Mouse (Mus musculus) heart, postnatal 0 days (tissue): ENCODE measurements around the gene Ank2. TPM values are rescaled to one million over a fixed set of nuclear protein-coding genes. Genes with fewer than 3 reads are reported as not detected.

Source experiments
- ATAC-seq: fragments of 200-750 bp; cut with Nextera tagmentation; 2 replicates; pipeline ENCODE4 v1.8.0; 2017; ENCODE audit warnings: low read depth, moderate number of reproducible peaks, moderate library complexity; ENCODE audit not compliant: insufficient read depth
- DNase-seq: peaks from one replicate; pipeline ENCODE4 v3.0.0-alpha.2; 2016; ENCODE audit warnings: low spot score
- H3K27ac ChIP-seq: fragments of 300-500 bp; sonication (generic); 2 replicates; pipeline ENCODE4 v1.5.1; 2014; ENCODE audit warnings: low read depth, mild to moderate bottlenecking
- H3K27me3 ChIP-seq: fragments of 300-500 bp; sonication (generic); 2 replicates; pipeline ENCODE4 v1.6.1; 2014; ENCODE audit warnings: low read length, mixed read lengths; ENCODE audit not compliant: control insufficient read depth, insufficient read depth
- H3K36me3 ChIP-seq: fragments of 300-500 bp; sonication (generic); replicated peaks from 2 replicates; pipeline ENCODE4 v1.6.1; 2014; ENCODE audit warnings: low read length, mixed read lengths; ENCODE audit not compliant: control insufficient read depth, insufficient read depth
- H3K4me1 ChIP-seq: fragments of 300-500 bp; sonication (generic); 2 replicates; pipeline ENCODE4 v1.6.1; 2014; ENCODE audit warnings: antibody characterized with exemption; ENCODE audit not compliant: control insufficient read depth, insufficient read depth
- H3K4me2 ChIP-seq: fragments of 300-500 bp; sonication (generic); 2 replicates; pipeline ENCODE4 v1.6.1; 2014; ENCODE audit warnings: low read depth, mild to moderate bottlenecking, low read length, moderate library complexity
- H3K4me3 ChIP-seq: fragments of 300-500 bp; sonication (generic); 2 replicates; pipeline ENCODE4 v1.5.1; 2014; ENCODE audit warnings: low read depth, low read length
- H3K9ac ChIP-seq: fragments of 300-500 bp; sonication (generic); replicated peaks from 2 replicates; pipeline ENCODE4 v1.6.1; 2014; ENCODE audit warnings: low read depth, low read length, mixed read lengths
- H3K9me3 ChIP-seq: fragments of 300-500 bp; sonication (generic); replicated peaks from 2 replicates; pipeline ENCODE4 v1.6.1; 2016; ENCODE audit warnings: low read length; ENCODE audit not compliant: control insufficient read depth
- CTCF ChIP-seq: IDR thresholded peaks from 2 replicates; pipeline ENCODE4 v1.5.1; 2016; ENCODE audit warnings: antibody characterized with exemption, control low read depth, low read depth
- EP300 ChIP-seq: IDR thresholded peaks from 2 replicates; pipeline ENCODE4 v1.6.1; 2016; ENCODE audit warnings: antibody characterized with exemption, low read depth
- WGBS: fragments of 180-500 bp; shearing (Covaris S2); extraction: QIAGEN DNeasy Blood & Tissue Kit; methylation state at CpG from one replicate; pipeline ENCODE4 v1.1.7; 2014; 5-methylcytosine and 5-hydroxymethylcytosine counted together
- polyA plus RNA-seq: library from polyadenylated mRNA; unstranded; fragments of >200 nt; fragmentation: Nextera tagmentation; extraction: Ambion mirVana; gene quantifications from 2 replicates; pipeline ENCODE4 v1.2.1, GENCODE M21; 2015
- total RNA-seq: library from RNA; depleted of rRNA; stranded (reverse); fragments of >200 nt; gene quantifications from 2 replicates; pipeline ENCODE4 v1.2.3, GENCODE M21; 2014; ENCODE audit warnings: low replicate concordance

Ank2 gene
- total and polyA plus RNA-seq, 2 experiments from 2014 or later, result 45.1 to 138 TPM

GRCm38 (mm10) chr3:127211119-127211518, 288.0 kb downstream of the Ank2 start:
- TF ChIP-seq EP300, result no peak
- TF ChIP-seq CTCF, result no peak
- H3K4me3 ChIP-seq, result no peak overlapping the region
- ATAC-seq (no peak), DNase-seq (no peak)
- no peaks in the 10 kb centered on the region for H3K9me3 ChIP-seq
- no peaks in the 10 kb centered on the region for H3K27me3 ChIP-seq
- no peaks in the 10 kb centered on the region for H3K4me1 ChIP-seq
- H3K27ac ChIP-seq, result no peak overlapping the region
- no peak overlapping the region for H3K9ac ChIP-seq
- no peak overlapping the region for H3K4me2 ChIP-seq
- 74% methylated on average over 3 of the region's 3 CpGs for WGBS
- H3K36me3 ChIP-seq, result no peaks in the 10 kb centered on the region

- no peak for ATAC-seq
- Histone ChIP-seq H3K4me2 (no peak overlapping the region), H3K27me3 (no peaks in the 10 kb centered on the region), H3K27ac (no peak overlapping the region), H3K36me3 (no peaks in the 10 kb centered on the region), H3K4me1 (no peaks in the 10 kb centered on the region), H3K9me3 (no peaks in the 10 kb centered on the region), H3K9ac (no peak overlapping the region), H3K4me3 (no peak overlapping the region)
- TF ChIP-seq CTCF (no peak), EP300 (no peak)
- 38% methylated on average over 4 of the region's 4 CpGs for WGBS
- no peak for DNase-seq
Observed at GRCm38 (mm10) chr3:127210552-127210951, 288.6 kb downstream of the Ank2 start.

- Histone ChIP-seq H3K36me3 (no peaks in the 10 kb centered on the region), H3K4me3 (no peak overlapping the region), H3K4me2 (no peak overlapping the region), H3K27me3 (no peaks in the 10 kb centered on the region), H3K27ac (no peak overlapping the region), H3K4me1 (no peaks in the 10 kb centered on the region), H3K9ac (no peak overlapping the region), H3K9me3 (no peaks in the 10 kb centered on the region)
- WGBS, result 54% methylated on average over 5 of the region's 5 CpGs
- TF ChIP-seq EP300 (no peak), CTCF (no peak)
- no peak for ATAC-seq
- no peak for DNase-seq
Observed at GRCm38 (mm10) chr3:127208871-127209270, 290.3 kb downstream of the Ank2 start.

GRCm38 (mm10) chr3:127205883-127206434, 293.2 kb downstream of the Ank2 start:
- no peaks in the 10 kb centered on the region for H3K27me3 ChIP-seq
- H3K4me3 ChIP-seq, result no peak overlapping the region
- WGBS, result 89% methylated on average over 5 of the region's 5 CpGs
- DNase-seq (no peak), ATAC-seq (no peak)
- H3K9me3 ChIP-seq, result no peaks in the 10 kb centered on the region; the same call in 1 of the 2 replicates
- TF ChIP-seq EP300 (no peak), CTCF (no peak)
- H3K36me3 ChIP-seq, result no peaks in the 10 kb centered on the region
- H3K4me1 ChIP-seq, result no peaks in the 10 kb centered on the region
- no peak overlapping the region for H3K4me2 ChIP-seq
- H3K9ac ChIP-seq, result no peak overlapping the region
- no peak overlapping the region for H3K27ac ChIP-seq

GRCm38 (mm10) chr3:127202484-127203115, 296.6 kb downstream of the Ank2 start:
- DNase-seq, result no peak
- Histone ChIP-seq H3K27ac (no peak overlapping the region), H3K9me3 (no peaks in the 10 kb centered on the region; the same call in 1 of the 2 replicates), H3K9ac (no peak overlapping the region), H3K4me1 (no peaks in the 10 kb centered on the region), H3K4me2 (no peak overlapping the region), H3K36me3 (no peaks in the 10 kb centered on the region), H3K27me3 (no peaks in the 10 kb centered on the region), H3K4me3 (no peak overlapping the region)
- ATAC-seq, result no peak
- WGBS, result 28% methylated on average over 11 of the region's 11 CpGs
- TF ChIP-seq EP300 (no peak), CTCF (no peak)

- no peak overlapping the region for H3K4me3 ChIP-seq
- no peaks in the 10 kb centered on the region for H3K27me3 ChIP-seq
- DNase-seq (no peak), ATAC-seq (no peak)
- no peak for TF ChIP-seq EP300
- no peak for TF ChIP-seq CTCF
- no peaks in the 10 kb centered on the region for H3K4me1 ChIP-seq
- no peak overlapping the region for H3K4me2 ChIP-seq
- H3K9ac ChIP-seq, result no peak overlapping the region
- WGBS, result 75% methylated on average over 3 of the region's 3 CpGs
- no peaks in the 10 kb centered on the region for H3K36me3 ChIP-seq
- H3K27ac ChIP-seq, result no peak overlapping the region
- H3K9me3 ChIP-seq, result no peaks in the 10 kb centered on the region; the same call in 1 of the 2 replicates
Observed at GRCm38 (mm10) chr3:127200789-127201188, 298.4 kb downstream of the Ank2 start.
